Mouse (Mus musculus) liver, embryonic 11.5 days (tissue): ENCODE data around the gene Mrpl18. TPM values are rescaled to one million over a fixed set of nuclear protein-coding genes. Genes with fewer than 3 reads are reported as not detected.

Experiments used
- microRNA-seq: library from miRNA; unstranded; fragments of <30 nt; microRNA quantifications from one replicate; pipeline ENCODE4, GENCODE M21; 2017; ENCODE audit warnings: borderline number of aligned reads
- polyA plus RNA-seq: library from polyadenylated mRNA; unstranded; fragments of >200 nt; fragmentation: Nextera tagmentation; extraction: Ambion mirVana; gene quantifications from 2 replicates; pipeline ENCODE4 v1.2.1, GENCODE M21; 2014

Gene Mrpl18
- polyA plus RNA-seq, 1 experiment from 2014 or later, result 256 TPM

Small RNA genes lying within 50 kb of the gene (microRNA-seq; reads per million reads assigned to microRNA genes)
- not detected for gene Gm24085

Other genes with a start within 250 kb of the Mrpl18 start
- 0.10 TPM in 1 of 2 replicates, not detected in the other for gene Slc22a1, start 240.5 kb downstream of the Mrpl18 start, polyA plus RNA-seq
- gene Igf2r, start 146.7 kb downstream of the Mrpl18 start, polyA plus RNA-seq, result 41.8 and 43.7 TPM in 2 replicates
- 0.25 and 0.36 TPM in 2 replicates for gene Mas1, start 48.2 kb downstream of the Mrpl18 start, polyA plus RNA-seq
- not detected in 2 replicates for gene Mrgprh, start 40.3 kb downstream of the Mrpl18 start, polyA plus RNA-seq
- 1.8 and 1.9 TPM in 2 replicates for gene Pnldc1, start 6.1 kb downstream of the Mrpl18 start, polyA plus RNA-seq
- gene Tcp1, start 644 bp downstream of the Mrpl18 start, polyA plus RNA-seq, result 549 and 610 TPM in 2 replicates
- 0.62 and 1.1 TPM in 2 replicates for gene Acat3, start 24.3 kb upstream of the Mrpl18 start, polyA plus RNA-seq
- gene Acat2, start 44.4 kb upstream of the Mrpl18 start, polyA plus RNA-seq, result 113 and 126 TPM in 2 replicates
- gene Wtap, start 77.8 kb upstream of the Mrpl18 start, polyA plus RNA-seq, result 99.4 and 101 TPM in 2 replicates
- 193 and 213 TPM in 2 replicates for gene Sod2, start 90.5 kb upstream of the Mrpl18 start, polyA plus RNA-seq
- gene Gpr31b, start 136.0 kb upstream of the Mrpl18 start, polyA plus RNA-seq, result not detected in 2 replicates
- not detected in 2 replicates for gene Tcp10b, start 144.8 kb upstream of the Mrpl18 start, polyA plus RNA-seq
- not detected in 2 replicates for gene Unc93a, start 215.5 kb upstream of the Mrpl18 start, polyA plus RNA-seq